Mouse (Mus musculus) limb, embryonic 14.5 days (tissue): ENCODE results near the gene Spic. TPM values are rescaled to one million over a fixed set of nuclear protein-coding genes. Genes with fewer than 3 reads are reported as not detected.
A peak's percentile ranks its signal among the peaks of the same experiment; 100 is the strongest.

ENCODE experiments used
- ATAC-seq: fragments of 200-750 bp; cut with Nextera tagmentation; 2 replicates; pipeline ENCODE4 v1.8.0; 2017; ENCODE audit warnings: low read depth, moderate number of reproducible peaks, moderate TSS enrichment; ENCODE audit not compliant: low FRiP score
- DNase-seq: peaks from one replicate; pipeline ENCODE4 v3.0.0-alpha.2; 2015; ENCODE audit warnings: low spot score
- H3K27ac ChIP-seq: fragments of 300-500 bp; sonication (generic); replicated peaks from 2 replicates; pipeline ENCODE4 v1.5.1; 2014; ENCODE audit warnings: low read depth, mild to moderate bottlenecking, low read length, moderate library complexity, mixed read lengths
- H3K27me3 ChIP-seq: fragments of 300-500 bp; sonication (generic); 2 replicates; pipeline ENCODE4 v1.6.1; 2014; ENCODE audit warnings: low read length, mixed read lengths; ENCODE audit not compliant: control insufficient read depth, insufficient read depth
- H3K36me3 ChIP-seq: fragments of 300-500 bp; sonication (generic); 2 replicates; pipeline ENCODE4 v1.6.1; 2014; ENCODE audit warnings: mild to moderate bottlenecking, low read length, moderate library complexity, mixed read lengths; ENCODE audit not compliant: control insufficient read depth, insufficient read depth
- H3K4me1 ChIP-seq: fragments of 300-500 bp; sonication (generic); 2 replicates; pipeline ENCODE4 v1.6.1; 2014; ENCODE audit warnings: antibody characterized with exemption, low read length, mixed read lengths; ENCODE audit not compliant: control insufficient read depth, insufficient read depth
- H3K4me2 ChIP-seq: fragments of 300-500 bp; sonication (generic); replicated peaks from 2 replicates; pipeline ENCODE4 v1.6.1; 2014; ENCODE audit warnings: low read depth, mild to moderate bottlenecking, low read length, moderate library complexity; ENCODE audit not compliant: severe bottlenecking
- H3K4me3 ChIP-seq: fragments of 300-500 bp; sonication (generic); replicated peaks from 2 replicates; pipeline ENCODE4 v1.5.1; 2014; ENCODE audit warnings: low read length
- H3K9ac ChIP-seq: fragments of 300-500 bp; sonication (generic); 2 replicates; pipeline ENCODE4 v1.6.1; 2014; ENCODE audit warnings: mild to moderate bottlenecking, low read depth, low read length, moderate library complexity; ENCODE audit not compliant: severe bottlenecking
- H3K9me3 ChIP-seq: fragments of 300-500 bp; sonication (generic); 2 replicates; pipeline ENCODE4 v1.6.1; 2016; ENCODE audit warnings: low read length; ENCODE audit not compliant: control insufficient read depth
- POLR2A ChIP-seq: fragments of 200-500 bp; IDR thresholded peaks from 2 replicates; pipeline ENCODE4 v1.8.0; 2012; ENCODE audit warnings: inconsistent platforms, mild to moderate bottlenecking, moderate library complexity, borderline replicate concordance; ENCODE audit not compliant: insufficient read depth, insufficient read length; ENCODE audit errors: extremely low read depth
- WGBS: fragments of 180-500 bp; shearing (Covaris S2); extraction: QIAGEN DNeasy Blood & Tissue Kit; methylation state at CpG from one replicate; pipeline ENCODE4 v1.1.7; 2014; 5-methylcytosine and 5-hydroxymethylcytosine counted together
- polyA plus RNA-seq, 2 experiments: library from polyadenylated mRNA; depleted of rRNA in 1 of 2; stranded (reverse) in 1 of 2; unstranded in 1 of 2; fragments of >200 nt; fragmentation: Nextera tagmentation in 1 of 2; extraction: Ambion mirVana in 1 of 2; gene quantifications; 2 replicates each; pipeline versions ENCODE4 v1.2.1 to v1.2.3; 2012 to 2014

Spic gene
- polyA plus RNA-seq, 2 experiments = 0.11 TPM

DNA sequence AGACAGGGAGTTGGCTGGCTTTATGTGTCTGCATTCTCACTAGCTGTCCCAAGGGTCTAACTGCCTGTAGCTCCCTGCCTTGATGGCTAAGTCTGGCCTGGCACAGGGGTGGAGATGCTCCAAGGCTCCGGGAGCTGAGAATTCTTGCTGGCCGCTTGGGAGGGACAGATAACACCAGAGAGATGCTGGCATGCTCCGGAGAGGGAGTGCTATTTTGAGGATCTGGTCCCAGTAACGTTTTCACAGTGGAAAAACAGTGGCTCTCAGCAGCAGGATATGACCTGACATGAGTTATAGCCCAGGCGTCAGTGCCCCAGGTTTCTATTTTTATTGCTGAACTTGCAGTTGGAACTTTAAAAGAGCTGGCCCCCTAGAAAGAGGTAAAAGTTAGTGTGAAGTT lies 39.4 kb downstream of the Spic start:
- no peak for TF ChIP-seq POLR2A
- H3K36me3 ChIP-seq = no peaks in the 10 kb centered on the region
- no peak for DNase-seq
- H3K9me3 ChIP-seq = no peaks in the 10 kb centered on the region
- H3K27ac ChIP-seq = no peak overlapping the region
- H3K4me2 ChIP-seq = no peak overlapping the region
- ATAC-seq = no peak
- H3K27me3 ChIP-seq = no peaks in the 10 kb centered on the region
- WGBS = 32% methylated on average over 5 of the region's 5 CpGs
- no peaks in the 10 kb centered on the region for H3K4me1 ChIP-seq
- H3K9ac ChIP-seq = no peak overlapping the region; the same call in 1 of the 2 replicates
- H3K4me3 ChIP-seq = no peak overlapping the region

DNA sequence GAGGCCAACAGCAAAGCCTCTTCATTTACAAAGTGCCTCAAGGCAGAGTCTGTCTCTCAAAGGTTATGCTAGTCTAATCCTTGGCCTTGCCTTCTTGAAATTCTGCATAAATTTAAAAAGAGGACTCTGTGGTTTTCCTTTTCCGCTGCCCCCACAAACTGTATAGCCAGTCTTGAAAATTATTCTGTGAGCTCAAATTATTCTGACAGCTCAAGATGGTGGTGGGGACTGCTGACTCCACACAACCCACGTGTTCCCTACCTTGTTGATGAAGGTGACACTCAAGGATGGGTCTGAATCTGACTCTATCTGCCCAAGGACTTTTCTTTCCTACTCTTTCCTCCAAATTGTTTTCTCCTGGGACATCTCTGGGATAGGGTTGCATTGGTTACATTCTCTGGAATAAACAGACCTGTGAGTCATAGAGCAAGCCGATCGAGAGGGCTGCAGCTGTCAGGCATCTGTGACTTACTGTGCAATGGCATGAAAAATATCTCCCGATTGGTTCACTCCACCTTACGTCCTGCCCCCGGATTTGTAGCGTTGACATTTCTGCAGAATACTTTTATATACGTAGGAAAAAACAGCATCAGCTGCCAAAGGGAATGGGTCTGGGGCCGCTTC lies 53.4 kb downstream of the Spic start:
- Histone ChIP-seq H3K4me2 (no peak overlapping the region), H3K36me3 (no peaks in the 10 kb centered on the region), H3K4me3 (no peak overlapping the region), H3K4me1 (no peaks in the 10 kb centered on the region), H3K27me3 (no peaks in the 10 kb centered on the region), H3K9ac (no peak overlapping the region), H3K9me3 (no peaks in the 10 kb centered on the region), H3K27ac (no peak overlapping the region)
- no peak for TF ChIP-seq POLR2A
- ATAC-seq = peak; percentile 80
- WGBS = 66% methylated on average over 10 of the region's 10 CpGs
- DNase-seq = peak; percentile 47

DNA sequence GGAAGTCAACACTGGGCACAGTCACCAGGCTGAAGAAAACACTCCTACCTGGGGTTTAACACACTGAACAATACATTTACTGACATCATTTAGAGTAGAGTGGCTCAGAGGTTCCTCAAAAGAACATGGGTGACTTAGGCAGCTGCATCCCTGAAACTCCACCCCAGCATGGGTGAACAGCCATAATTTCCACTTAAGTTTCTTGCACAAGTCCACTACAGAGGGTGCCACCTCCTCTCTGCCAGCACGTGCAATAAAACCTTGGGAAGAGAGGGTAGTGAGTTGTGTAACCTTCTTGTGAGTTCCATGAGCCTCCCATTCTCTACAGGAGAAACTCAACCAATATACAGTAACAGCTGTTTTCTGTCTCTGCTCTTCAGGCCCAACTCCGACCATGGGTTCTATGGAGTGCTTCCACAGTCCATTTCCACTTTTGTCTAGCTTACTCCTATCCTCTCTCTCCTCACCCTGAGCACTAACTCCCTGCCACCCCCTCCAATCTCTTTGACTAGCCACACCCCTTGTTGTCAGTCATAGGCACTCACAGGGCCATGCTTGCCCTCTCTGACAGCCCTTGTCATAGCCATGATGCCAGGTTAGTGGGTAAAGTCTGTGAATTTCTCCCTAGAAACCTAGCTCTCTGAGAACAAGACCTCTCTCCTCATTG lies 54.0 kb downstream of the Spic start:
- no peak overlapping the region for H3K27ac ChIP-seq

DNA sequence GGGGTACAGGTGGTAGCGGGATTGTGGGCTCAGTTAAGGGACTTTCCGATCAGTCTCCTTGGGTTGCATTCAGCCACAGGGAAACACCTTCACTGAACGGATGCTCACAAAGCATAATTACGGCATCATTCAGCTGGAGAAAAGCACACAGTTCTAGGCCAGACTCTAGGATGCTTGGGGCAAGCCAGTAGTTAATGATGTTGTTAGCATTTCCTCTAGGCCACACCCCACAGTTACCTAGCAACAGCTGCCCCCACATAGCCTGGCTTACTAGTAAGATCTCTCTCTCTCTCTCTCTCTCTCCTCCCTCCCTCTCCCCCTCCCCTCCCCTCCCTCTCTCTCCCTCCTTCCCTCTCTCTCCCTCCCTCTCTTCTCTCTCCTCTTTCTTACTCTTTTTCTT lies 57.8 kb downstream of the Spic start:
- no peak for TF ChIP-seq POLR2A

More for the DNA sequence above, 54.0 kb downstream of the Spic start:
- no peaks in the 10 kb centered on the region for H3K36me3 ChIP-seq
- H3K27me3 ChIP-seq = no peaks in the 10 kb centered on the region
- 86% methylated on average over 2 of the region's 2 CpGs for WGBS
- TF ChIP-seq POLR2A = no peak
- no peak for DNase-seq
- H3K9me3 ChIP-seq = no peaks in the 10 kb centered on the region
- no peak for ATAC-seq
- H3K4me3 ChIP-seq = no peak overlapping the region
- H3K4me2 ChIP-seq = no peak overlapping the region
- no peak overlapping the region for H3K9ac ChIP-seq
- no peaks in the 10 kb centered on the region for H3K4me1 ChIP-seq

DNA sequence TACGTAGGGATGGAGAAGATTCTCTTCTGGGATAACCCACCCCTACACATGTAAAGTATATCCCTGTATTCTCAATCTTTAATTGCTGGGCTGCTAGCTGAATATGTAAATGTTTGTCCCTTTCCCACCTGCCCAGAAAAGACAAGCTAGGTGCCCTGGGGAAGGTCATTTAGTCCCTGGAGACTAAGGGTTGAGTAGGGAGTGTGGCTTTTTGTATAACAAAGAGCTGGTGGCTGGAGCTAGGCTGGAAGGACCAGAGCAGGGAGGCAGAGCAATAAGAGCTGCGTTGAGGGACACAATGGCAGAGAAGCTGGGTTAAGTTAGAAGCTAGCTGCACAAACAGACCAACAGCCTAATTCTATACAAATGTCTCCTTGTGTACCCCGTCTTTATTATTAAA lies 58.6 kb downstream of the Spic start:
- Histone ChIP-seq H3K27ac (0 out of 2 replicates have a peak overlapping the region, but pooled peaks have one; percentile 1), H3K36me3 (no peaks in the 10 kb centered on the region), H3K9me3 (no peaks in the 10 kb centered on the region), H3K27me3 (no peaks in the 10 kb centered on the region), H3K4me1 (peaks cover 2% of the 10 kb centered on the region; the same call in 1 of the 2 replicates), H3K4me2 (no peak overlapping the region), H3K9ac (no peak overlapping the region), H3K4me3 (no peak overlapping the region)
- TF ChIP-seq POLR2A = no peak
- ATAC-seq (no peak), DNase-seq (no peak)
- WGBS = 68% methylated on average over 3 of the region's 3 CpGs

More for the DNA sequence above, 57.8 kb downstream of the Spic start:
- H3K4me2 ChIP-seq = no peak overlapping the region
- no peak overlapping the region for H3K9ac ChIP-seq
- H3K36me3 ChIP-seq = no peaks in the 10 kb centered on the region
- no peak overlapping the region for H3K27ac ChIP-seq
- no peak; the same call in 1 of the 2 replicates for ATAC-seq
- peaks cover 2% of the 10 kb centered on the region; the same call in 1 of the 2 replicates for H3K4me1 ChIP-seq
- DNase-seq = no peak
- no peak overlapping the region for H3K4me3 ChIP-seq
- 42% methylated on average over 4 of the region's 4 CpGs for WGBS
- H3K27me3 ChIP-seq = no peaks in the 10 kb centered on the region
- H3K9me3 ChIP-seq = no peaks in the 10 kb centered on the region

Other genes with a start within 250 kb of the Spic start
- gene Sycp3, start 225.4 kb downstream of the Spic start, polyA plus RNA-seq (2012; rRNA removed) = 0.10 TPM in 1 of 2 replicates, not detected in the other
- gene Sycp3, start 225.4 kb downstream of the Spic start, polyA plus RNA-seq (2014; fragmentation: Nextera tagmentation; extraction: Ambion mirVana) = not detected in 2 replicates
- gene Chpt1, start 180.9 kb downstream of the Spic start, polyA plus RNA-seq (2012; rRNA removed) = 10.3 and 12.5 TPM in 2 replicates
- gene Chpt1, start 180.9 kb downstream of the Spic start, polyA plus RNA-seq (2014; fragmentation: Nextera tagmentation; extraction: Ambion mirVana) = 34.3 and 35.9 TPM in 2 replicates
- 45.6 and 73.6 TPM in 2 replicates for gene Mybpc1, start 79.9 kb downstream of the Spic start, polyA plus RNA-seq (2012; rRNA removed)
- 49.9 and 59.2 TPM in 2 replicates for gene Mybpc1, start 79.9 kb downstream of the Spic start, polyA plus RNA-seq (2014; fragmentation: Nextera tagmentation; extraction: Ambion mirVana)
- gene Arl1, start 45.8 kb upstream of the Spic start, polyA plus RNA-seq (2012; rRNA removed) = 96.5 and 112 TPM in 2 replicates
- 217 and 225 TPM in 2 replicates for gene Arl1, start 45.8 kb upstream of the Spic start, polyA plus RNA-seq (2014; fragmentation: Nextera tagmentation; extraction: Ambion mirVana)
- 13.0 and 19.3 TPM in 2 replicates for gene Utp20, start 141.8 kb upstream of the Spic start, polyA plus RNA-seq (2012; rRNA removed)
- 21.1 and 26.3 TPM in 2 replicates for gene Utp20, start 141.8 kb upstream of the Spic start, polyA plus RNA-seq (2014; fragmentation: Nextera tagmentation; extraction: Ambion mirVana)
- gene Slc5a8, start 201.0 kb upstream of the Spic start, polyA plus RNA-seq (2012; rRNA removed) = 0.03 TPM in 2 replicates
- 0.11 and 0.15 TPM in 2 replicates for gene Slc5a8, start 201.0 kb upstream of the Spic start, polyA plus RNA-seq (2014; fragmentation: Nextera tagmentation; extraction: Ambion mirVana)